Mouse (Mus musculus): Measurements from ENCODE around the gene Raly.
"Not testable (repeated sequence)": the region's sequence is repeated elsewhere in the genome, so short reads cannot be mapped to it uniquely, and the experiment has no call there.

- not testable (repeated sequence) for TF ChIP-seq CTCF (IDR thresholded peaks at IDR 0.05); POLR2A (IDR thresholded peaks at IDR 0.05; ENCODE audit: insufficient read depth, low read depth, low read length)
Measured at GRCm38 (mm10) chr2:154899412-154899811, 108.5 kb downstream of the Raly start.

Data from heart, adult 2 months (tissue).